Mouse (Mus musculus) MEL (cell line): ENCODE results near the gene Cd68.
"Not testable (repeated sequence)": the region's sequence is repeated elsewhere in the genome, so short reads cannot be mapped to it uniquely, and the experiment has no call there.

Experiments
- CTCF ChIP-seq, 3 experiments: IDR thresholded peaks in 2 of 3; conservative IDR thresholded peaks in 1 of 3; 2 replicates each; pipeline ENCODE4 v1.5.1; 2011 to 2012; ENCODE audit warnings: low read length in 3 of 3, low read depth in 2 of 3, mild to moderate bottlenecking in 2 of 3, improper control_type of control experiment in 1 of 3, inconsistent platforms in 1 of 3, mixed read lengths in 1 of 3, moderate library complexity in 1 of 3; ENCODE audit not compliant: control insufficient read depth in 1 of 3, insufficient read depth in 1 of 3, poor library complexity in 1 of 3, severe bottlenecking in 1 of 3
- ELF1 ChIP-seq: IDR thresholded peaks from 2 replicates; pipeline ENCODE4 v1.6.1; 2014; ENCODE audit warnings: low read depth, mild to moderate bottlenecking, inconsistent platforms, low read length, improper control_type of control experiment, moderate library complexity
- MAZ ChIP-seq: IDR thresholded peaks from 2 replicates; pipeline ENCODE4 v1.6.1; 2012; ENCODE audit warnings: low read depth, mild to moderate bottlenecking, inconsistent platforms, low read length, improper control_type of control experiment
- MXI1 ChIP-seq: IDR thresholded peaks from 2 replicates; pipeline ENCODE4 v1.6.1; 2011; ENCODE audit warnings: mild to moderate bottlenecking, low read depth, low read length, improper control_type of control experiment

DNA sequence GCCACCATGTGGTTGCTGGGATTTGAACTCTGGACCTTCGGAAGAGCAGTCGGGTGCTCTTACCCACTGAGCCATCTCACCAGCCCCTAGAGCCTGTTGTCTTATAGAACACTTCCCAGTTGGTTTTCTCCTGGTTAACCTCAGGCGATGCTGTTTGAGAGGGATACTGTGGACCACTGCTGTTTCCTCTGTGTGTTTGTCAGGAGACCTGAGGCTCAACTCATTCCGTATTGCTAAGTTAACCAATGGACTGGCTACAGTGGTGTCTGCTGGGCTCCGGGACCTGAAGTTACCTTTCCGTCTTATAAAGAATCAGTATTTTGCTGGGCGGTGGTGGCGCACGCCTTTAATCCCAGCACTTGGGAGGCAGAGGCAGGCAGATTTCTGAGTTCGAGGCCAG, 36.9 kb upstream of the Cd68 start:
- TF ChIP-seq MXI1; CTCF (IDR thresholded peaks at IDR 0.05 in 2 of 3, conservative IDR thresholded peaks at IDR 0.05 in 1 of 3; ENCODE audit: control insufficient read depth in 1 of 3, insufficient read depth in 1 of 3, low read depth in 2 of 3, low read length in 3 of 3, poor library complexity in 1 of 3, severe bottlenecking in 1 of 3); ELF1; MAZ: not testable (repeated sequence)
